Mouse (Mus musculus) forebrain, embryonic 10.5 days (tissue): ENCODE data around the gene Gm5039. TPM values are rescaled to one million over a fixed set of nuclear protein-coding genes. Genes with fewer than 3 reads are reported as not detected.
"Not testable (repeated sequence)": the region's sequence is repeated elsewhere in the genome, so short reads cannot be mapped to it uniquely, and the experiment has no call there.

Experiments used
- DNase-seq: peaks from one replicate; pipeline ENCODE4 v3.0.0-alpha.2; 2017; ENCODE audit warnings: low spot score; ENCODE audit errors: extremely low spot score
- H3K27ac ChIP-seq: fragments of 300-500 bp; sonication (generic); 2 replicates; pipeline ENCODE4 v1.5.1; 2016; ENCODE audit warnings: mild to moderate bottlenecking
- H3K27me3 ChIP-seq: fragments of 300-500 bp; sonication (generic); 2 replicates; pipeline ENCODE4 v1.6.1; 2016; ENCODE audit warnings: mild to moderate bottlenecking; ENCODE audit not compliant: poor library complexity, severe bottlenecking
- H3K36me3 ChIP-seq: fragments of 300-500 bp; sonication (generic); replicated peaks from 2 replicates; pipeline ENCODE4 v1.6.1; 2016; ENCODE audit warnings: mild to moderate bottlenecking, moderate library complexity
- H3K4me1 ChIP-seq: fragments of 300-500 bp; sonication (generic); 2 replicates; pipeline ENCODE4 v1.6.1; 2016
- H3K4me3 ChIP-seq: fragments of 300-500 bp; sonication (generic); 2 replicates; pipeline ENCODE4 v1.5.1; 2016; ENCODE audit warnings: mild to moderate bottlenecking, moderate library complexity
- H3K9me3 ChIP-seq: fragments of 300-500 bp; sonication (generic); 2 replicates; pipeline ENCODE4 v1.6.1; 2016; ENCODE audit warnings: mild to moderate bottlenecking, moderate library complexity
- WGBS: fragments of 180-500 bp; shearing (Covaris S2); methylation state at CpG from one replicate; pipeline ENCODE4 v1.1.7; 2016; 5-methylcytosine and 5-hydroxymethylcytosine counted together
- polyA plus RNA-seq: library from polyadenylated mRNA; unstranded; fragments of >200 nt; fragmentation: Nextera tagmentation; extraction: Ambion mirVana; gene quantifications from 2 replicates; pipeline ENCODE4 v1.2.1, GENCODE M21; 2016

Gm5039 gene
- polyA plus RNA-seq, result not detected in 2 replicates

GRCm38 (mm10) chr12:88323926-88324325 is at the start of gene Gm5039:
Gene Gm5039, minus strand, starts transcription at chr12:88324026.
- 89% methylated on average over 2 of the region's 2 CpGs for WGBS
- H3K27me3 ChIP-seq, DNase-seq: not testable (repeated sequence)

GRCm38 (mm10) chr12:88372018-88372417 is 48.2 kb upstream of the Gm5039 start:
- no peaks in the 10 kb centered on the region for H3K36me3 ChIP-seq
- H3K9me3 ChIP-seq, result no peaks in the 10 kb centered on the region
- DNase-seq, result no peak
- no peak overlapping the region for H3K4me3 ChIP-seq
- H3K4me1 ChIP-seq, result peaks cover 8% of the 10 kb centered on the region; the same call in 1 of the 2 replicates
- no peaks in the 10 kb centered on the region for H3K27me3 ChIP-seq
- no peak overlapping the region for H3K27ac ChIP-seq
- WGBS, result 78% methylated on average over 5 of the region's 5 CpGs

More at GRCm38 (mm10) chr12:88323926-88324325, at the start of gene Gm5039:
- H3K27ac ChIP-seq, H3K4me3 ChIP-seq, H3K4me1 ChIP-seq, H3K9me3 ChIP-seq, H3K36me3 ChIP-seq: not testable (repeated sequence)

GRCm38 (mm10) chr12:88370321-88370720 is 46.5 kb upstream of the Gm5039 start:
- not testable (repeated sequence) for H3K4me3 ChIP-seq, H3K27ac ChIP-seq, H3K27me3 ChIP-seq, H3K9me3 ChIP-seq, H3K36me3 ChIP-seq, DNase-seq, H3K4me1 ChIP-seq
- WGBS, result 10% methylated on average over 1 of the region's 1 CpGs

GRCm38 (mm10) chr12:88369690-88370089 is 45.9 kb upstream of the Gm5039 start:
- WGBS, result 94% methylated on average over 4 of the region's 4 CpGs
- H3K4me3 ChIP-seq, H3K4me1 ChIP-seq, H3K27ac ChIP-seq, DNase-seq, H3K27me3 ChIP-seq, H3K9me3 ChIP-seq, H3K36me3 ChIP-seq: not testable (repeated sequence)

GRCm38 (mm10) chr12:88368618-88369017 is 44.8 kb upstream of the Gm5039 start:
- DNase-seq, result no peak
- no peaks in the 10 kb centered on the region for H3K9me3 ChIP-seq
- peaks cover 6% of the 10 kb centered on the region; the same call in 1 of the 2 replicates for H3K4me1 ChIP-seq
- 91% methylated on average over 4 of the region's 4 CpGs for WGBS
- H3K36me3 ChIP-seq, result no peaks in the 10 kb centered on the region
- H3K27me3 ChIP-seq, result no peaks in the 10 kb centered on the region
- H3K27ac ChIP-seq, result no peak overlapping the region
- no peak overlapping the region for H3K4me3 ChIP-seq

GRCm38 (mm10) chr12:88367673-88368072 is 43.8 kb upstream of the Gm5039 start:
- no peak overlapping the region for H3K4me3 ChIP-seq
- WGBS, result 87% methylated on average over 4 of the region's 4 CpGs
- H3K36me3 ChIP-seq, result no peaks in the 10 kb centered on the region
- H3K4me1 ChIP-seq, result peaks cover 6% of the 10 kb centered on the region; the same call in 1 of the 2 replicates
- DNase-seq, result no peak
- no peak overlapping the region for H3K27ac ChIP-seq
- no peaks in the 10 kb centered on the region for H3K9me3 ChIP-seq
- no peaks in the 10 kb centered on the region for H3K27me3 ChIP-seq

GRCm38 (mm10) chr12:88361120-88361445 is 37.3 kb upstream of the Gm5039 start:
- Histone ChIP-seq H3K4me3 (peak overlapping the region; percentile 79), H3K27me3 (no peaks in the 10 kb centered on the region), H3K36me3 (no peaks in the 10 kb centered on the region), H3K27ac (peak overlapping the region; percentile 88), H3K4me1 (peaks cover 8% of the 10 kb centered on the region), H3K9me3 (no peaks in the 10 kb centered on the region)
- DNase-seq, result no peak
- WGBS, result 56% methylated on average over 9 of the region's 9 CpGs

GRCm38 (mm10) chr12:88360441-88361119 is 36.8 kb upstream of the Gm5039 start, which contains the start of gene Adck1:
Gene Adck1, plus strand, starts transcription at chr12:88360554.
- no peaks in the 10 kb centered on the region for H3K36me3 ChIP-seq
- H3K4me1 ChIP-seq, result peaks cover 8% of the 10 kb centered on the region
- WGBS, result under 1% methylated on average over 38 of the region's 38 CpGs
- H3K9me3 ChIP-seq, result no peaks in the 10 kb centered on the region
- peak within 1 kb of the TSS; percentile 79 for H3K4me3 ChIP-seq
- H3K27ac ChIP-seq, result peak within 1 kb of the TSS; percentile 88
- DNase-seq, result peak; percentile 88
- no peaks in the 10 kb centered on the region for H3K27me3 ChIP-seq

- H3K27me3 ChIP-seq, result peaks cover 9% of the 10 kb centered on the region
- no peaks in the 10 kb centered on the region for H3K9me3 ChIP-seq
- peak overlapping the region; percentile 50 for H3K4me3 ChIP-seq
- WGBS, result 16% methylated on average over 41 of the region's 41 CpGs
- peak; percentile 25 for DNase-seq
- H3K4me1 ChIP-seq, result peaks cover 10% of the 10 kb centered on the region
- peak overlapping the region; percentile 79 for H3K27ac ChIP-seq
- no peaks in the 10 kb centered on the region for H3K36me3 ChIP-seq
Measured at GRCm38 (mm10) chr12:88354182-88354702, 30.4 kb upstream of the Gm5039 start.

- H3K9me3 ChIP-seq, result peaks cover 11% of the 10 kb centered on the region
- not testable (repeated sequence) for DNase-seq, H3K4me1 ChIP-seq, H3K27me3 ChIP-seq, H3K27ac ChIP-seq, H3K36me3 ChIP-seq, H3K4me3 ChIP-seq
- WGBS, result 16% methylated on average over 2 of the region's 2 CpGs
Measured at GRCm38 (mm10) chr12:88341286-88341685, 17.5 kb upstream of the Gm5039 start.

GRCm38 (mm10) chr12:88336662-88337413 is 13.0 kb upstream of the Gm5039 start:
- not testable (repeated sequence) for H3K4me1 ChIP-seq, DNase-seq, H3K4me3 ChIP-seq, H3K36me3 ChIP-seq, H3K27ac ChIP-seq, H3K27me3 ChIP-seq, H3K9me3 ChIP-seq
- WGBS, result 79% methylated on average over 4 of the region's 4 CpGs

GRCm38 (mm10) chr12:88314556-88314955 is 9.3 kb downstream of the Gm5039 start:
- DNase-seq, result no peak
- Histone ChIP-seq H3K27ac (no peak overlapping the region), H3K9me3 (no peaks in the 10 kb centered on the region; the same call in 1 of the 2 replicates), H3K4me1 (no peaks in the 10 kb centered on the region), H3K27me3 (no peaks in the 10 kb centered on the region), H3K4me3 (no peak overlapping the region), H3K36me3 (no peaks in the 10 kb centered on the region)
- 89% methylated on average over 3 of the region's 3 CpGs for WGBS

GRCm38 (mm10) chr12:88297171-88297570 is 26.7 kb downstream of the Gm5039 start:
- H3K27ac ChIP-seq, H3K4me1 ChIP-seq, H3K9me3 ChIP-seq, H3K4me3 ChIP-seq, DNase-seq, H3K36me3 ChIP-seq, H3K27me3 ChIP-seq: not testable (repeated sequence)
- WGBS, result 83% methylated on average over 2 of the region's 2 CpGs
